Mouse (Mus musculus): ENCODE results near the gene Gm13272.
"Not testable (repeated sequence)": the region's sequence is repeated elsewhere in the genome, so short reads cannot be mapped to it uniquely, and the experiment has no call there.

Gene Gm13272

GRCm38 (mm10) chr4:88779550-88779949 lies at the start of gene Gm13272:
TSS of gene Gm13272 (plus strand) at chr4:88779850.
- not testable (repeated sequence) for DNase-seq (ENCODE audit: extremely low read depth, low read depth)

- DNase-seq (ENCODE audit: extremely low read depth, low read depth), result peak; percentile 43
Measured at GRCm38 (mm10) chr4:88738480-88738879, 41.2 kb upstream of the Gm13272 start.

GRCm38 (mm10) chr4:88739036-88739435 lies 40.6 kb upstream of the Gm13272 start:
- no peak for DNase-seq (ENCODE audit: extremely low read depth, low read depth)

- no peak for DNase-seq (ENCODE audit: extremely low read depth, low read depth)
Measured at GRCm38 (mm10) chr4:88741426-88741825, 38.2 kb upstream of the Gm13272 start.

GRCm38 (mm10) chr4:88742771-88743371 lies 36.8 kb upstream of the Gm13272 start:
- DNase-seq (ENCODE audit: extremely low read depth, low read depth), result no peak

- DNase-seq (ENCODE audit: extremely low read depth, low read depth), result no peak
Measured at GRCm38 (mm10) chr4:88744207-88744606, 35.4 kb upstream of the Gm13272 start.

- DNase-seq (ENCODE audit: extremely low read depth, low read depth), result no peak
Measured at GRCm38 (mm10) chr4:88749926-88750325, 29.7 kb upstream of the Gm13272 start.

- DNase-seq (ENCODE audit: extremely low read depth, low read depth), result not testable (repeated sequence)
Measured at GRCm38 (mm10) chr4:88754818-88755340, 24.8 kb upstream of the Gm13272 start, which contains the start of gene Gm13271. TSS of gene Gm13271 (plus strand) at chr4:88754868.

GRCm38 (mm10) chr4:88756581-88757513 lies 22.8 kb upstream of the Gm13272 start:
- DNase-seq (ENCODE audit: extremely low read depth, low read depth), result peak; percentile 43

- not testable (repeated sequence) for DNase-seq (ENCODE audit: extremely low read depth, low read depth)
Measured at GRCm38 (mm10) chr4:88757628-88758031, 22.0 kb upstream of the Gm13272 start.

GRCm38 (mm10) chr4:88758751-88759150 lies 20.9 kb upstream of the Gm13272 start:
- not testable (repeated sequence) for DNase-seq (ENCODE audit: extremely low read depth, low read depth)

GRCm38 (mm10) chr4:88759610-88760268 lies 19.9 kb upstream of the Gm13272 start, which contains the start of gene Gm13283:
TSS of gene Gm13283 (plus strand) at chr4:88760119.
- peak; percentile 81 for DNase-seq (ENCODE audit: extremely low read depth, low read depth)

GRCm38 (mm10) chr4:88760431-88760830 lies 19.2 kb upstream of the Gm13272 start:
- DNase-seq (ENCODE audit: extremely low read depth, low read depth), result not testable (repeated sequence)

- DNase-seq (ENCODE audit: extremely low read depth, low read depth), result not testable (repeated sequence)
Measured at GRCm38 (mm10) chr4:88761776-88762175, 17.9 kb upstream of the Gm13272 start.

- DNase-seq (ENCODE audit: extremely low read depth, low read depth), result not testable (repeated sequence)
Measured at GRCm38 (mm10) chr4:88762341-88762740, 17.3 kb upstream of the Gm13272 start.

- not testable (repeated sequence) for DNase-seq (ENCODE audit: extremely low read depth, low read depth)
Measured at GRCm38 (mm10) chr4:88763384-88764018, 16.1 kb upstream of the Gm13272 start.

GRCm38 (mm10) chr4:88773534-88773933 lies 6.1 kb upstream of the Gm13272 start, which contains the start of gene Gm13290:
TSS of gene Gm13290 (plus strand) at chr4:88773834.
- DNase-seq (ENCODE audit: extremely low read depth, low read depth), result not testable (repeated sequence)

GRCm38 (mm10) chr4:88776622-88777021 lies 3.0 kb upstream of the Gm13272 start, which contains the start of gene Gm13289:
TSS of gene Gm13289 (plus strand) at chr4:88776922.
- DNase-seq (ENCODE audit: extremely low read depth, low read depth), result not testable (repeated sequence)

GRCm38 (mm10) chr4:88780320-88780719 lies 670 bp downstream of the Gm13272 start:
- not testable (repeated sequence) for DNase-seq (ENCODE audit: extremely low read depth, low read depth)

GRCm38 (mm10) chr4:88781831-88782230 lies 2.2 kb downstream of the Gm13272 start, which contains the start of gene Ifnz:
TSS of gene Ifnz (plus strand) at chr4:88782131.
- not testable (repeated sequence) for DNase-seq (ENCODE audit: extremely low read depth, low read depth)
